Mouse (Mus musculus) fibroblast of lung, adult 2 months (primary cell): Measurements from ENCODE around the gene Carm1.
"Not testable (repeated sequence)": the region's sequence is repeated elsewhere in the genome, so short reads cannot be mapped to it uniquely, and the experiment has no call there.

Source experiments
- DNase-seq: peaks from one replicate; pipeline ENCODE4 v3.0.0-alpha.2; 2011; ENCODE audit warnings: low read depth

The Carm1 gene

DNA sequence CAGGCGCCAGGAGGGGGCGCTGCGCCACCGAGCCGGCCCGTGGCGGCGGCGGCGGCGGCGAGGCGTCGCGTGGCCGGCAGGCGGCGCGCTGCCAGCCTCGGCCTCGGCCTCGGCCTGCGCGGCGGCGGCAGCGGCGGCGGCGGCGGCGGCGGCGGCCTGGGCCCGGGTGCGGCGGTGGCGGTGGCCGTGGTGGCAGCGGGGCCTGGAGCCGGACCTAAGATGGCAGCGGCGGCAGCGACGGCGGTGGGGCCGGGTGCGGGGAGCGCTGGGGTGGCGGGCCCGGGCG, at the start of gene Carm1:
TSS of gene Carm1 (plus strand) at position 106 of the 286 bp plus-strand sequence.
- DNase-seq: no peak

DNA sequence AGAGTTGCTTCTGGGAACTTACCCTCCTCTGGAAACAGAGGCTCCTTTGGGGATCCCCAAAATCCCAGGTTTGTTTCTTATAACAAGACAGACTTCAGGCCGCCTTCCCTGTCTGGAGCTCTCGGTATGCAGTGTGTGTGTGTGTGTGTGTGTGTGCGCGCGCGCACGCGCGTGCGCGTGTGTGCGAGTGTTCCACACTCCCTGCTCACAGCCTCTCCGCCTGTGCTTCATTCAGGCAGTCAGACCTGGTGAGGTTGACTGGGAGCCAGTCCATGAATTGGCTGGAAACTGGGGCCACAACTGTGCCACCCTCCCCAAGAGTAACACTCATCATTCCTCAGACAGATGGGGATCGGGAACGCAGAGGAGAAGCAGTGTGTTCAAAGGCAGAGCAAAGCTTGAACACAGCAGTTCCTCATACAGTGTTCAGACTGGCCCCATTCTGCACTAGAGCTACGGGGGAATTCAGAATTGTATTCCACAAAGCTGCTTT, 49.6 kb upstream of the Carm1 start:
- no peak for DNase-seq

DNA sequence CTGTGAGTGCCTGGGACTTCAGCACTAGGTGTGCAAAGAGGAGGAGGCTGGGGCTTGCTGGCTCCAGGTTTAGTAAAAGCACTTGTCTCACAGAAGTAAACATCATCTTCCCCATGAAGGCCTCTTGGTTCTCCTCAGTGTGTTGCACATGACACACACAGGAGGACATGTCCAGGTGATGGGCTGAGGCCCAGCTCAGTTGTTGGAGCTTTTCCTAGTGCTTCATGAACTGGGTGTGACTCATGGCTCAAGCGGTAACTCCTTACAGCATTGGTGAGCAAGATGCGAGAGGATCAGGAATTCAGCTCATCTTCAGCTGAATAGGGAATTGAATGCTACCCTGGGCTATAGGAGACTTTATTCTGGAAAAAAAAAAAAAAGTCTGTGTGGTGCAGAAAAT, 49.0 kb upstream of the Carm1 start:
- peak; percentile 52 for DNase-seq

DNA sequence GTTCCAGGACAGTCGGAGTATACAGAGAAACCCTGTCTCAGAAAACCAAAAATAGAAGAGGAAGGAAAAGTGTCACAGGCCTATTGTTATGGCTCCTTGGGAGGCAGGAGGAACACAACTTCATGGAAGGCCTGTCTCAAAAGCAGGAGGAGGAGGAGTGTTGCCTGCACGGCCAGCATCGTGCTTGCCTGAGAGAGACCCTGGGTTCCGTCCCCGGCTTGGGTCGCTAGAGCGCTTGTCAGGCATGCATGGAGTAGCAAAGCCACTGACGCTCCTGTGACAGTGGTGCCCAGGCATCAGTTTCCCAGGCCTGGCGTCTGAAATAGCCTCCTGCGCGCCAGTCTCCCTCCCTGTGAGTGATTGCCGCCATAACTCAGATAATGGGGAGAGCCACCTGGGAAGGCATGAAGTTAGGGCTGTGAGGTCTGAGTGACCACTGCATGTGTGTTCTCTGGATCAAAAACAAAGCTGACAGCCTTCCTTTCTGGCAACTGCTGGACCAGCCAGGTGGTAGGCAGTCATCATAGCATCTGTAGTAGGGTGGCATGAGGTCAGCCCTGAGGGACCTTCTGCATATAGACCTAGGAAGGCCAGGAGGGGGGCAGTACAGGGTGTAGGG, 48.3 kb upstream of the Carm1 start:
- no peak for DNase-seq

DNA sequence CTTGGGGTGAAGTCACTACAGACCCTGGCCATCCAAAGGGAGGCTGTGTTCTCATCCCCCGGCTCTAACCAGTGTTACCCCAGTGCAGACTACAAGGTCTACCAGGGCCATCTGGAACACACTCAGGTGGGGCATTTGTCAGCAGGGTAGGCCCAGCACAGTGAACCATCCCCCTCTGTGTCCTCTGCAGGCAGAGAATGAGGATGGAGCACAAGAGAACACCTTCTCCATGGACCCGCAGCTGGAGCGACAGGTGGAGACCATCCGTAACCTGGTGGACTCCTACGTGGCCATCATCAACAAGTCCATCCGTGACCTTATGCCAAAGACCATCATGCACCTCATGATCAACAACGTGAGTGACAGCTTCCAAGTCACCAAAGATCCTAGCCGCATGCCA, 43.3 kb upstream of the Carm1 start:
- no peak for DNase-seq

DNA sequence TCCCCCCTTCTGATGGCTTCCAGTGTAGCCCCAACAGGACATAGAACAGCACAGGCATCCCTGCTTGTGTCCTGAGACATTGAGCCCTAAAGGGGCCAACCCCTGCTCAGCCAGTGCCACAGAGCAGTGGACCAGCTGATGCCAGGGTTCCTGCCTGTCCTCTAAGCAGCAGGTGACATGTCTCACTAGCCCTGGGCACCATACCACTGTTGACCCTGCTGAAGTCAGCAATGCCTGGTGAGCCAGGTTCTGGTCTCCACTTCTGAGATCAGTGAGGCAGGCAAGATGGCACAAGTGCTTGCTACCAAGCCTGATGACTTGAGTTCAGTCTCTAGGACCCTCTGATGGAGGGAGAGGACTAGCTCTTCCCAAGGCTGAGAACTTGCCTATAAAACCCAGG, 40.9 kb upstream of the Carm1 start:
- DNase-seq: no peak

DNA sequence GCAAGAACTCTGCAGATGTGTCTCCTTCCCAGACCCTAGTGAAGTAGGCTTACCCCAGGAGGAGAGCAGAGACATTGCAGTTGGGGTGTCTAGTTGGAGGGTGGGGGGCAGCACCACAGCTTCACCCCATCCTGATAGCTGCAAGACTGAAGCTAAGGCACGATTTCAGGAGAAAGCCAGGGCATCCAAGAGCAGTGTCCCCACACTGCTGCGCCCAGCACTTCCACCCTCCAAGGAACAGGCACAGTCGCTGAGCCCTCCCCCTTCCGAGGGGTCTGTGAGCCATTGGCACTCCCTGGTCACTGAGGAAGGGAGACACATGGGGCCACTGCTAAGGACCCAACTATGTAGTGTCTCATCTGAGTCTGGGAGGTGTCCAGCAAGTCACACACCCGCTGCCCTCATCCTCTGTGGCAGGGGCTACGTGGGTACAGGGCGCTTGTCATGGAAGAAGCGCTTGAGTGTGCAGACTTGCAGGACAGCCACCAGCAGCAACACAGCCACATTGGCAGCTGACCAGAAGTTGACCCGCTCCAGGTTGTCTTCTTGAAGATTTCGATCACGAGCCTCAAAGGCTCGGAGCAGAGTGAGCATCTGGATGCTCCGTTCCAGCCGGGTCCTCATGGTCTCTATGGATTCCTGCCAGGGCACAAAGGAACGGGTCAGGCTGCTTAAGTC, 38.8 kb upstream of the Carm1 start:
- no peak for DNase-seq

DNA sequence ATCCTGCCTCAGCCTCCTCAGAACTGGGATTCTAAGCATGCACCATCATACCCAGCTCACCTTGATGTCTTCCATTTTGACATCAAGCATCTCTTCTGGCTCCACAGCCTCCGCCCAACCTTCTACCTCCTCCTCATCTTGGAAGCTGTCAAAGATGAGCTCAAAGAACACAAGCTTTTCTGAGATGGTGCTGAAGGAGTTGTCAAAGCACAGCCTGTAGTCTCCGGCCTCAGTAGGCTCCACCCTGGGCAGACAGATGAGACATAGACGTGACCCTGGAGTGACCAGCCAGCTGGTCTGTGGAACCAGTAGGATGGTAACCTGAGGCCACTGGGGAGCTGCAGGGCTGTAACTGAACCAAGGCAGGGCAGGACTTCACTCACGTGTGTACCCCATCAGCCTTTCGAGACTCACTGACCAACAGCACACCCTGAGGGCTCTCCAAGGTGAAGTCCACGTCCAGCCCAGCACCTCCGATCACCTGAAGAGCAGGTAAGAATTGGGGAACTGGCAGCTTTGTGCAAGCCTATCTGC, 37.8 kb upstream of the Carm1 start:
- DNase-seq: no peak

DNA sequence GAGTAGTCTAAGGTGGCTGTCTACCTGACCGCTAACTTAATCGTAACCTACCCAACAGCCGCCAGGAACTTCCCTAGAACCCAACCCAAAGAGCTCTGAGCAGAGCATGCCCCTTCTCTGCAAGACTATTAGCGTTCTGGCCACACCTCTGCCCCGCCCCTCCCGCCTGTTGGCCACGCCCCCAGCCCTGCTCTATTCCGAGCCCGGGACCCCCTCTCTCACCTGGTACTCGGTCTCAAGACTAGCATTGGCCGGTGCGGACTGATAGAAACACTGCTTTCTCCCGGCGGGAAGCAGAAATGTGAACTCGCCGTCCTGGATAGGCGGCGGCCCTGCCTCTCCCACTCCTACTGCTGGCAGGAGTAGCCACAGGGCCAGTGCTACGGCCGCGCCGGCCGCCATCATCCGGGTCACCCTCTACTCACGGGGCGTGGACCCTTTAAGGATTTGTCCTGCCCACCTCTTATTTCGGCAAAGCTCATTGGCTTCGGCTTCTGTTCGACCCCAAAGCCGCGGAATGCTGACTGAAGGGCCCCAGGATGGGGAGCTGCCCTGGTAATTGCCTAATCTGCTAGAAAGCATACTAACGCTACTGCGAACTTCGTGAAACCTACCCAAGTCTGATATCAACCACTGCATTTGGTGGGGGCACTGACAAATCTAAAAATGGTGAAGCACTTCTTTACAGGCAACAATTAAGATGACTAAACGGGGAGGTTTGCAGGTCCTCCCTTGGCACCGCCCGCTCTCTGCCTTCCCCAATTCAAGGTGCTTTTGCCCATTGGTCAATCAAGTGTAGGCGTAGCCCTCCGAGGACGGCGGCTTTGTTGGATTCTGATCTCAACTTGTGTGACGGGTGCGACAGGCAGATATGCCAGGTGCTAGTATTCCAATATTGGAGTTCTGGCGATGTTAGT, 36.7 kb upstream of the Carm1 start, which contains the start of gene Tmed1:
TSS of gene Tmed1 (minus strand) at position 481 of the 917 bp plus-strand sequence.
- DNase-seq: peak; percentile 96

DNA sequence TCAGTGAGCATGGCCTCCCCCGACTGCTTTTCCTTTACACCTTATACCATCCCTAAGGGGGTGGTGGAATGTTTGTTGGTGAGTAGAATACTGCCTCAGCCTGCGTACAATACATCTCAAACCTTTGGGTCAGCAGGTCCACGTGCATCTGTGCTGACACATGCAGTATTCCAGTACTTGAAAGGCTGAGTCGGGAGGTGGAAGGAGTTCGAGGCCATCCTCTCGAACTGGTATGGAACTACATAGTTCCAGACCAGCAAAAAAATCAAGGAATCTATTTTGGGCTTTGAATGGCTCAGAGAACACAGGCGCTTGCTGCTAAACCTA, 36.0 kb upstream of the Carm1 start:
- DNase-seq: no peak

DNA sequence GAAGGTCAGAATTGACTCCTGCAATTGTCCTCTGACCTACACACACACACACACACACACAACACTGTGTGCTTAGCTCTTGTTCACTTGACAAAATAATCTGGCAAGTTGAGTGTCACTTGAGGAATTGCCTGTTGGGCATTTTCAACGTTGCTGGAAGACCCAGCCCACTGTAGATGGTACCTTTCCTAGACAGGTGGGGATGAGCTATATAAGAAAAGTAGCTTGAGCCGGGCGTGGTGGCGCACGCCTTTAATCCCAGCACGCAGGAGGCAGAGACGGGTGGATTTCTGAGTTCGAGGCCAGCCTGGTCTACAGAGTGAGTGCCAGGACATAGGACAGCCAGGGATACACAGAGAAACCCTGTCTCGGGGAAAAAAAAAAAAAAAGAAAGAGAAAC, 35.6 kb upstream of the Carm1 start:
- DNase-seq: no peak

DNA sequence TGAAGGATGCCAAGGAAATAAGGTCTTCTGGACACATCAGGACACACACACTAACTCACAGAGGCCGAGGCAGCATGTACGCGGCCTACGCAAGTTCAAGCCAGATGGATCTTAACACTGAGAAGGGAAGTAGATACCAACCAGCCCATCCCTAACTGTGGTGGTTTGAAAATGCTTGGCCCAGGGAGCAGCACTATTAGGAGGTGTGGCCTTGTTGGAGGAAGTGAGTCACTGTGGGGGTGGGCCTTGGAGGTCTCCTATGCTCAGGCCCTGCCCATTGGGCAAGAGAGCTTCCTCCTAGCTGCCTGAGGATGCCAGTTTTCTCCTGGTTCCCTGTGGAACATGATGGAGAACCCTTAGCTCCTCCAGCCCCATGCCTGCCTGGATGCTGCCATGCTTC, 33.2 kb upstream of the Carm1 start:
- DNase-seq: no peak

DNA sequence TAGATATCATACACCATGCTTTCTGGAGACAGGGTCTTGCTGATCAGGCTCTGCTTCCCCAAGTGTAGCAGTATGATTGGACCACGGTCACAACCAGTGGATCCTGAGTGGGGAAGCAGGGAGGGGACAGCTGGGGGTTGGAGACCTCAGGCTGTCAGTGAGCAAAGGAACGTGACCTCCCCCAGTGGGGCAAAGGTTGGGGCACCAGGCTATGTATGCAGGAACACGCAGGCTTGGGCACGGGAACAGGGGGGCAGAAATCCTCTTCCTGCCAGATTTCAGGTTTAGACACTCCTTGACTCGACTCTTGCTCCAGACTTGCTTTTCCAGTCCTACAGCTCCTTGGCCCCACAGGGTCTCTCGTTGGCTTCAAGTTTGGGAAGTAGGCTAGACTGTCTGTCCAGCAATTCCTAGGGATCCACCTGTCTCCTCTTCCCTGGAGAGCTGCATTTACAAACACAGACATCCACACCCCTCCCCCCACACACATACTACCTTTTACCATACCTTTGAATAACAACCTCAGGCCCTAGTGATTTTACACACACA, 28.7 kb upstream of the Carm1 start:
- no peak for DNase-seq

DNA sequence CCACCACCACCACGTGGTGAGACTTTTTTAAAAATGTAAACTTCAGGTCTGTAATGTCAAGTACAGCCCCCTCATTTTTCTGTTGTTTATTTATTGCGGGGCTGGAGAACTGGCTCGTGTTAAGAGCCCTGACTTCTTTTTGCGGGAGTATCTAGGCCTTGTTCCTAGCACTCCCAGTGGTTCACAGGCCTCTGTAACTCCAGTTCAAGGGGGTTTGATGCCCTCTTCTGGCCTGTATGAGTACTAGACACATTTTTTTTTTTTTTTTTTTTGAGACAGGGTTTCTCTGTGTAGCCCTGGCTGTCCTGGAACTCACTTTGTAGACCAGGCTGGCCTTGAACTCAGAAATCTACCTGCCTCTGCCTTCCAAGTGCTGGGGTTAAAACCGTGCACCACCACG, 28.0 kb upstream of the Carm1 start:
- not testable (repeated sequence) for DNase-seq

DNA sequence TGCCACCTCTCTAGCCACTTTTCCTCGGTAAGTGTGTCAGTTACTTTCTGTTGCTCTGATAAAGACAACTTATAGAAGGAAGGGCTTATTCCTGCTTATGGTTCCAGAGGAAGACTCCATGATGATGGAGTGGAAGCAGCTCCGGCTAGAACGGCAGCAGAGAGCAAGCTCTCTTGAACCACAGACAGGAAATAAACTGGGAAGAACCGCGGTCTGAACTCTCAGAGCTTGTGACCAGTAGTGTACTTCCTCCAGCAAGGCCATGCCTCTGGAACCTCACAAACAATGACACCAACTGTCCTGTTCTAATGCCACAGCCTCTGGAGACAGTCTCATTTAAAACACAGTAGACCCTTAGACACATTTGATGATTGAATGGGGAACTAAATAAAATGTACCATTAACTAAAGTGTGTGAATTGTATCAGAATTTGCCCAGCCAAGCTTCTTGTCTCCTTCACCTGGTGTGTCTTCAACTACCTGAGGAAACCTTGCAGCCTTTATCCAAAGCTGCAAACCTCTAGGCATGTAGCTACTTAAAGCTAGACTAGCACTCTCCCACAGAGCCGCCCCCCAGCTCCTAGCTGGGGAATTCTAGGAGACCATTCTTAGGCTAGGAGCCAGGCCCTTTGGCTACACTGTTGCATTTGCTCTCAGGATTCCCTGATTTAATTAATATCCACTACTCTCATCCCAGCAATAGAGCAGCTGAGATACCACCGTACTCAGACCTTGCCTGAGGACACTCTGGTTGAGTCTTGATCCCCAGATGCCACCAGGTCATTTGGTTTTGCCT, 21.4 kb upstream of the Carm1 start:
- no peak for DNase-seq

DNA sequence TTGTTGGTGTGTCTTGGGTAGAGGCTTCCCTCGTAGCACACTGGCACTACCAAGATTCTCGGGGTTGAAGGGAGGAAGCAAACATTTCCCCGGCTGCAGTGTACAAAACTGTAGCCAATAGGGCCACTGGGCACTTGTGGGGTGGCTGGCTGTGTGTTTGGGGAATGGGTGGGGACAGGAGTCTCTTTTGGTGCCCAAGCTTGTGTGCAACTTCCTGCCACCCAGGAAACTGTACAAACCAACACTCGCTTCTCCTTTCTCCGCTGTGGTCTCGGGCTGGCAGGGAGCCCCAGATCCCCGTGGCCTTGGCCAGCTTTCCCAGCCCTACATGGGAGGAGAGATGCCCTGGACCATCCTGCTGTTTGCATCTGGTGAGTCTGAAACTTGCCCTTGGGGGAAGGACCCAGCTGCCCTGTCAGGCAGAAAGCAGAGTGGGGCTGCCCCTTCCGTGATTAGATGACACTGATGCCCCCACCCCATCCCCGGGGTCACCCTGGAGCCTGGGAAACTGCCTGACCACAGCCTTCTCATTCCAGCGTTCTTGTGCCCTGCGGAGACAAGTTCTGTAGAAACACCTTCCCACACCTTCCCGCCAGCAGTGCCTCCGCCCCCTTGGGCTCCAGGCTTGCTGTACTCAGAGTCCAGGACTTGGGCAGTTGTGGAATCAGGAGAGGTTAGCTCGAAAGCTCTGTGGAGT, 20.6 kb upstream of the Carm1 start, which contains the start of gene AB124611:
TSS of gene AB124611 (plus strand) at position 240 of the 697 bp plus-strand sequence.
- DNase-seq: no peak

DNA sequence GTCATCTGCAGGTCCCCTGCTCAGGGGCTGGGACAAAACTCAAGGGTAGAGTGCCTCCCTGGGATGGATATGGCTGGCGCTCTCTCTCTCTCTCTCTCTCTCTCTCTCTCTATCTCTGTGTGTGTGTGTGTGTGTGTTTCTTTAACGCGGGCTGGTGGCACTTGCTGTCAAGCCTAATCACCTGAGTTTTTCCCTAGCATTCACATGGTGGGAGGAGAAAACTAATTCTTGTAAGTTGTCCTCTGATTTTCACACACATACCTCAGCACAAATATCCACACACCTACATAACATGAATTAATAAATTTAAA, 20.1 kb upstream of the Carm1 start:
- no peak for DNase-seq

DNA sequence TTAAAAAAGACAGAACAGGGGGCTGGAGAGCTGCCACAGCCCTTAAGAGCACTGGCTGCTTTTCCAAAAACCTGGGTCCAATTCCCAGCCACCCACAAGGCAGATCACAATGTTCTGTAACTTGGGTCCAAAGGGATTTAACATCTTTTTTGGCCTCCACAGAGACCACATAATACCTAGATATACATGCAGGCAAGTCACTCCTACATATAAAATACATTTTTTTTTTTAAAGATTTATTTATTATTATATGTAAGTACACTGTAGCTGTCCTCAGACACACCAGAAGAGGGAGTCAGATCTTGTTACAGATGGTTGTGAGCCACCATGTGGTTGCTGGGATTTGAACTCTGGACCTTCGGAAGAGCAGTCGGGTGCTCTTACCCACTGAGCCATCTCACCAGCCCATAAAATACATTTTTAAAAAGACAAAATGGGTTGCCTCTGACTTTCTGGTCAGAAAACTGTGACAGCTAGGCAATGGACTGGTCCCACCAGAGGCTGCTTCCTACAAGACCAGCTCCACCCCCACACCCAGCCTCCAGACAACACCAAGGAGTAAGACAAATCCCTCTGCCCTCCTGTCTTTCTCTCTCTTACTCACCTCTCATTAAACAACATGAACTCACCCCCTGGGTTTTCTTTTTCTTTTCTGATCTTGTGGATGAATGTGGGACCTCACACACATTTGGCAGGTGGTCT, 19.4 kb upstream of the Carm1 start:
- no peak for DNase-seq

DNA sequence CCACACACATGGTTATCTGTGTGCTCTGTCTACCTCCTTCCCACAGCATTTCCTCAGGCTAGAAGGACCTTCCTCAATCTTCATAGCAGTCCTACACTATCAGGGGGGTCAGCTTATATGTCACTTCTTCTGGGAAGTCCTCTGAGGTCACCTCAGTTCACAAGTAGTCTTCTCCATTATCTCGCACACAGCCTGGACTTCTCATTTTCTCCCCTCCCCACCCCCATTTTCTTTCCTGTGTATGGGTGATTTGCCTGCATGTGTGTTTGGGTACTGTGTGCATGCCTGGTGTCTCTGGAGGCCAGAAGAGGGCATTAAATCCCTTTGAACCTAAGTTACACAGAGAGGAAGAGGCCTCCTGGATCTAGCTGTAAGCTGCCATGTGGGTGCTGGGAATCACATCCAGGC, 18.8 kb upstream of the Carm1 start:
- DNase-seq: no peak

DNA sequence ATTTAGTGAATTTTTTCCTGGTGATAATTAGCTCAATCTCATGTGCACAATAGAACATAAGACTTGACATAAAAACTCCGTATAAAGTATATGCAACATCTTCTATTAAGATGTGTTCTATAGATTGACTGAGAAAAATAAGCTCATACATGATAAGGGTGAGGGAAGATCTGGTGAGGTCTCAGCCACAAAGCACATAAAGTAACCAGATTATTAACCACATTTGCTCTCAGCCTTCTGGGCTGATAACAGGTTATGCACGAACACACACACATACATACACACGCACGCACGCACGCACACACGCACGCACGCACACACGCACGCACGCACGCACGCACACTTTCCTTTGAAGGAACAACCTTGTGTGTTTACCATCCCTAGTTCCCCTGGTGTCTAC, 10.2 kb upstream of the Carm1 start:
- no peak for DNase-seq

DNA sequence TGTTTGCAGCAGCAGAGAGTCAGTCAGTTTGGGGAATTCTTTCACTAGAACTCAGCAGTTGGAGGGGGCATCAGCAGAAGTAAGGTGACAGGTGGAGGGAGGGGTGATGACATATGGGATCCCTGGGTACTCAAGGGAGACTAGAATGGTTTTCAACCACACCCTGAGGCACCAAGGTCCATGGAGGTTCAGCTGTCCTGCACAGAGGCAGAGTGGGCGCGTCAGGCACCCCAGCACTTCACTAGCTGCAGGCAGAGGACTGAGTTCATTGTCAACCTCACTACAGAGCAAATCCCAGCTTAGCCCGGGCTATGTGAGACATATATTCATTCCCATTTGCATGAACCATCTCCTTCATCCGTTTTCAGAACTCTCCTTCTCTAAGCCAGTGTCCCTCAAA, 9.7 kb upstream of the Carm1 start:
- no peak for DNase-seq
